Mouse (Mus musculus) olfactory bulb, adult 2 months (tissue): ENCODE results near the gene Cdk18. TPM values are rescaled to one million over a fixed set of nuclear protein-coding genes. Genes with fewer than 3 reads are reported as not detected.
A peak's percentile ranks its signal among the peaks of the same experiment; 100 is the strongest.

Experiments
- H3K27ac ChIP-seq: fragments of 200-500 bp; 2 replicates; pipeline ENCODE4 v1.5.1; 2012; ENCODE audit warnings: low read depth, low read length; ENCODE audit not compliant: insufficient read depth
- H3K4me1 ChIP-seq: fragments of 200-500 bp; 2 replicates; pipeline ENCODE4 v1.6.1; 2012; ENCODE audit warnings: low read length; ENCODE audit not compliant: control insufficient read depth, insufficient read depth
- H3K4me3 ChIP-seq: fragments of 200-500 bp; 2 replicates; pipeline ENCODE4 v1.5.1; 2012; ENCODE audit warnings: mild to moderate bottlenecking, low read depth, low read length, moderate library complexity; ENCODE audit not compliant: insufficient read depth
- CTCF ChIP-seq: fragments of 200-500 bp; IDR thresholded peaks from 2 replicates; pipeline ENCODE4 v1.5.1; 2012; ENCODE audit warnings: low read depth, mild to moderate bottlenecking, low read length, moderate library complexity; ENCODE audit not compliant: insufficient read depth
- POLR2A ChIP-seq: fragments of 200-500 bp; IDR thresholded peaks from 2 replicates; pipeline ENCODE4 v1.6.1; 2012; ENCODE audit warnings: mild to moderate bottlenecking, low read depth, low read length, moderate library complexity; ENCODE audit not compliant: insufficient read depth
- WGBS: fragments of 180-500 bp; shearing (Covaris S2); methylation state at CpG from one replicate; pipeline ENCODE4 v1.1.7; 2018; 5-methylcytosine and 5-hydroxymethylcytosine counted together
- polyA plus RNA-seq: library from polyadenylated mRNA; stranded (reverse); fragments of >200 nt; gene quantifications from 2 replicates; pipeline ENCODE4 v1.2.4, GENCODE M21; 2012; ENCODE audit warnings: low replicate concordance; ENCODE audit not compliant: missing spikeins, insufficient read depth, insufficient read length

The Cdk18 gene
- polyA plus RNA-seq, 1 experiment: not detected

- no peak overlapping the region for H3K4me3 ChIP-seq
- H3K27ac ChIP-seq: no peak overlapping the region
- TF ChIP-seq POLR2A (no peak), CTCF (no peak)
- peaks cover 12% of the 10 kb centered on the region for H3K4me1 ChIP-seq
- 95% methylated on average over 7 of the region's 7 CpGs for WGBS
Measured at GRCm38 (mm10) chr1:132135631-132136030, 3.9 kb downstream of the Cdk18 start.

GRCm38 (mm10) chr1:132128311-132128710, 11.2 kb downstream of the Cdk18 start:
- Histone ChIP-seq H3K4me1 (peaks cover 5% of the 10 kb centered on the region), H3K4me3 (no peak overlapping the region), H3K27ac (no peak overlapping the region)
- TF ChIP-seq POLR2A: no peak
- TF ChIP-seq CTCF: no peak
- WGBS: 89% methylated on average over 7 of the region's 7 CpGs

- Histone ChIP-seq H3K4me3 (no peak overlapping the region), H3K4me1 (peaks cover 9% of the 10 kb centered on the region), H3K27ac (no peak overlapping the region)
- no peak for TF ChIP-seq CTCF
- no peak for TF ChIP-seq POLR2A
- WGBS: 82% methylated on average over 6 of the region's 6 CpGs
Measured at GRCm38 (mm10) chr1:132125803-132126405, 13.6 kb downstream of the Cdk18 start.

- peaks cover 9% of the 10 kb centered on the region for H3K4me1 ChIP-seq
- no peak for TF ChIP-seq POLR2A
- TF ChIP-seq CTCF: no peak
- WGBS: 83% methylated on average over 4 of the region's 4 CpGs
- no peak overlapping the region for H3K27ac ChIP-seq
- no peak overlapping the region for H3K4me3 ChIP-seq
Measured at GRCm38 (mm10) chr1:132125249-132125648, 14.2 kb downstream of the Cdk18 start.

GRCm38 (mm10) chr1:132123420-132124014, 16.0 kb downstream of the Cdk18 start:
- WGBS: 72% methylated on average over 9 of the region's 9 CpGs
- Histone ChIP-seq H3K4me3 (no peak overlapping the region), H3K27ac (no peak overlapping the region), H3K4me1 (peaks cover 9% of the 10 kb centered on the region)
- no peak for TF ChIP-seq POLR2A
- no peak for TF ChIP-seq CTCF

GRCm38 (mm10) chr1:132121895-132122294, 17.6 kb downstream of the Cdk18 start:
- Histone ChIP-seq H3K4me3 (no peak overlapping the region), H3K4me1 (peaks cover 9% of the 10 kb centered on the region), H3K27ac (no peak overlapping the region)
- no peak for TF ChIP-seq CTCF
- no peak for TF ChIP-seq POLR2A
- 85% methylated on average over 6 of the region's 6 CpGs for WGBS

- WGBS: 13% methylated on average over 6 of the region's 6 CpGs
- TF ChIP-seq CTCF (peak; percentile 53; the same call in 1 of the 2 replicates), POLR2A (no peak)
- Histone ChIP-seq H3K4me1 (peaks cover 12% of the 10 kb centered on the region), H3K4me3 (no peak overlapping the region), H3K27ac (no peak overlapping the region)
Measured at GRCm38 (mm10) chr1:132121236-132121635, 18.2 kb downstream of the Cdk18 start.

GRCm38 (mm10) chr1:132116606-132117005, 22.9 kb downstream of the Cdk18 start:
- no peak overlapping the region for H3K4me3 ChIP-seq
- 21% methylated on average over 18 of the region's 18 CpGs for WGBS
- H3K27ac ChIP-seq: no peak overlapping the region
- peaks cover 5% of the 10 kb centered on the region for H3K4me1 ChIP-seq
- TF ChIP-seq POLR2A (no peak), CTCF (peak; percentile 59; the same call in 1 of the 2 replicates)

- no peak overlapping the region for H3K27ac ChIP-seq
- H3K4me1 ChIP-seq: peaks cover 3% of the 10 kb centered on the region; the same call in 1 of the 2 replicates
- no peak overlapping the region for H3K4me3 ChIP-seq
- no peak for TF ChIP-seq POLR2A
- TF ChIP-seq CTCF: no peak
- WGBS: 60% methylated on average over 3 of the region's 3 CpGs
Measured at GRCm38 (mm10) chr1:132113098-132113497, 26.4 kb downstream of the Cdk18 start.

- TF ChIP-seq CTCF: no peak
- no peak for TF ChIP-seq POLR2A
- no peak overlapping the region for H3K4me3 ChIP-seq
- H3K27ac ChIP-seq: no peak overlapping the region
- 87% methylated on average over 8 of the region's 8 CpGs for WGBS
- peaks cover 3% of the 10 kb centered on the region; the same call in 1 of the 2 replicates for H3K4me1 ChIP-seq
Measured at GRCm38 (mm10) chr1:132112426-132112825, 27.1 kb downstream of the Cdk18 start.
